In genomic region chr16:39284484-39284883, GRCm38 (mm10) we compare ENCODE assay signal across 17 mouse cellular contexts.
DNase-seq lines count a peak whose midpoint lies in the region; ATAC-seq and TF ChIP-seq lines count a peak whose summit lies in the region.
"Had no signal": no experiment of that assay in that cellular context is flagged by ENCODE, and none has a peak within 500 bp of the region (broad histone marks: within the 10 kb centered on the region; RNA-seq: fewer than 3 reads in every experiment).

No protein-coding gene starts in this region.

- H3K4me1 ChIP-seq in heart, embryonic 12.5 days (replicated peaks) = peaks cover 8% of the 10 kb centered on the region; the same call in 1 of the 2 replicates
- no peaks in the 10 kb centered on the region for H3K4me1 ChIP-seq in heart, embryonic 10.5 days
- peaks cover 7% of the 10 kb centered on the region; the same call in 1 of the 2 replicates for H3K4me1 ChIP-seq in midbrain, embryonic 13.5 days (replicated peaks)
- H3K4me1 ChIP-seq in midbrain, embryonic 11.5 days (ENCODE audit: control insufficient read depth, insufficient read depth, low read length) = no peaks in the 10 kb centered on the region
- H3K4me1 ChIP-seq in hindbrain, postnatal 0 days (ENCODE audit: insufficient read depth, low read length) = no peaks in the 10 kb centered on the region

- no peak overlapping the region for H3K4me2 ChIP-seq in heart, embryonic 12.5 days
- H3K4me2 ChIP-seq in midbrain, embryonic 13.5 days (replicated peaks) = no peak overlapping the region
- no peak overlapping the region for H3K4me2 ChIP-seq in midbrain, embryonic 11.5 days
- no peak overlapping the region for H3K4me2 ChIP-seq in hindbrain, postnatal 0 days (ENCODE audit: low read depth, low read length)
- H3K4me2 ChIP-seq: heart, embryonic 13.5 days had no signal

- no peak overlapping the region for H3K27ac ChIP-seq in heart, embryonic 12.5 days (ENCODE audit: poor library complexity, severe bottlenecking)
- no peak overlapping the region for H3K27ac ChIP-seq in heart, embryonic 10.5 days
- no peak overlapping the region for H3K27ac ChIP-seq in midbrain, embryonic 13.5 days
- no peak overlapping the region for H3K27ac ChIP-seq in midbrain, embryonic 11.5 days (ENCODE audit: low read depth, low read length)
- H3K27ac ChIP-seq in hindbrain, postnatal 0 days = no peak overlapping the region
- H3K27ac ChIP-seq: heart, embryonic 13.5 days had no signal

- peak; percentile 73 for ATAC-seq in heart, embryonic 12.5 days (ENCODE audit: insufficient number of reproducible peaks, low FRiP score)
- peak; percentile 58; the same call in 1 of the 2 replicates for ATAC-seq in midbrain, embryonic 13.5 days
- no peak for ATAC-seq in midbrain, embryonic 11.5 days (ENCODE audit: low FRiP score)
- ATAC-seq in hindbrain, postnatal 0 days = no peak

- H3K4me3 ChIP-seq in heart, embryonic 12.5 days = no peak overlapping the region
- no peak overlapping the region for H3K4me3 ChIP-seq in heart, embryonic 10.5 days
- no peak overlapping the region for H3K4me3 ChIP-seq in midbrain, embryonic 13.5 days (replicated peaks)
- H3K4me3 ChIP-seq in midbrain, embryonic 11.5 days (ENCODE audit: low read depth, low read length) = no peak overlapping the region
- H3K4me3 ChIP-seq in hindbrain, postnatal 0 days (ENCODE audit: low read length) = no peak overlapping the region
- H3K4me3 ChIP-seq: heart, embryonic 13.5 days had no signal

- 36% methylated on average over 2 of the region's 2 CpGs for WGBS in heart, embryonic 12.5 days
- 39% methylated on average over 2 of the region's 2 CpGs for whole genome bisulfite sequencing in heart, embryonic 10.5 days
- WGBS in midbrain, embryonic 13.5 days = 14% methylated on average over 2 of the region's 2 CpGs
- WGBS in midbrain, embryonic 11.5 days = 20% methylated on average over 2 of the region's 2 CpGs
- 27% methylated on average over 2 of the region's 2 CpGs for WGBS in hindbrain, postnatal 0 days

- no peak for TF ChIP-seq CTCF in hindbrain, postnatal 0 days (IDR thresholded peaks at IDR 0.05; ENCODE audit: low read depth)

- no peaks in the 10 kb centered on the region for H3K36me3 ChIP-seq in heart, embryonic 12.5 days
- H3K36me3 ChIP-seq in heart, embryonic 10.5 days = no peaks in the 10 kb centered on the region
- no peaks in the 10 kb centered on the region for H3K36me3 ChIP-seq in midbrain, embryonic 13.5 days
- H3K36me3 ChIP-seq in midbrain, embryonic 11.5 days (ENCODE audit: control insufficient read depth, insufficient read depth, low read length) = no peaks in the 10 kb centered on the region
- no peaks in the 10 kb centered on the region for H3K36me3 ChIP-seq in hindbrain, postnatal 0 days (ENCODE audit: insufficient read depth, low read length)
- H3K36me3 ChIP-seq: heart, embryonic 13.5 days had no signal

- H3K9me3 ChIP-seq in heart, embryonic 12.5 days (replicated peaks) = no peaks in the 10 kb centered on the region
- H3K9me3 ChIP-seq in heart, embryonic 10.5 days = no peaks in the 10 kb centered on the region
- H3K9me3 ChIP-seq in midbrain, embryonic 13.5 days = no peaks in the 10 kb centered on the region
- no peaks in the 10 kb centered on the region for H3K9me3 ChIP-seq in midbrain, embryonic 11.5 days (ENCODE audit: control insufficient read depth, low read length)
- no peaks in the 10 kb centered on the region for H3K9me3 ChIP-seq in hindbrain, postnatal 0 days (ENCODE audit: low read length)
- H3K9me3 ChIP-seq: heart, embryonic 13.5 days had no signal

- DNase-seq in heart, embryonic 10.5 days (ENCODE audit: low spot score) = no peak
- DNase-seq in midbrain, embryonic 11.5 days (ENCODE audit: low spot score, missing footprints) = no peak
- peak; percentile 3 for DNase-seq in ZHBTc4 (ENCODE audit: low read depth, low spot score)
- peak; percentile 50 for DNase-seq in hindbrain, postnatal 0 days (ENCODE audit: low spot score)
- DNase-seq in spleen, postnatal 10 days (ENCODE audit: low spot score in 2 of 2) = no peak
- no peak for DNase-seq in gastrocnemius, postnatal 25 days
- DNase-seq: adrenal gland, postnatal 10 days; B cell, adult 2 months; cerebellum, adult 8-10 months; gastrocnemius, postnatal 36 days; kidney, adult 8-10 months; kidney, postnatal 4 days; liver; lung, adult 2 months had no signal

- no peak overlapping the region for H3K9ac ChIP-seq in heart, embryonic 12.5 days
- no peak overlapping the region for H3K9ac ChIP-seq in midbrain, embryonic 13.5 days (replicated peaks)
- H3K9ac ChIP-seq in midbrain, embryonic 11.5 days (ENCODE audit: low read length) = no peak overlapping the region
- no peak overlapping the region for H3K9ac ChIP-seq in hindbrain, postnatal 0 days (replicated peaks; ENCODE audit: low read length)
- H3K9ac ChIP-seq: heart, embryonic 13.5 days had no signal

- no peaks in the 10 kb centered on the region for H3K27me3 ChIP-seq in heart, embryonic 12.5 days (replicated peaks)
- no peaks in the 10 kb centered on the region for H3K27me3 ChIP-seq in heart, embryonic 10.5 days (ENCODE audit: insufficient read depth, poor library complexity, severe bottlenecking)
- H3K27me3 ChIP-seq in midbrain, embryonic 13.5 days = no peaks in the 10 kb centered on the region
- no peaks in the 10 kb centered on the region for H3K27me3 ChIP-seq in midbrain, embryonic 11.5 days (ENCODE audit: control insufficient read depth, insufficient read depth, low read length)
- H3K27me3 ChIP-seq in hindbrain, postnatal 0 days (ENCODE audit: insufficient read depth, low read length) = no peaks in the 10 kb centered on the region
- H3K27me3 ChIP-seq: heart, embryonic 13.5 days had no signal

Comparison
In these comparisons a context has a peak if more than half of its experiments do, and no peak if none do; other contexts are left out.
1. ATAC-seq: peak in heart, embryonic 12.5 days (single experiment) and midbrain, embryonic 13.5 days (single experiment); none in midbrain, embryonic 11.5 days (single experiment) and hindbrain, postnatal 0 days (single experiment).
2. DNase-seq: peak in ZHBTc4 (single experiment) and hindbrain, postnatal 0 days (single experiment); none in heart, embryonic 10.5 days (single experiment), midbrain, embryonic 11.5 days (single experiment), spleen, postnatal 10 days (0 of 2) and gastrocnemius, postnatal 25 days (single experiment).